Mouse (Mus musculus) lung, adult 2 months (tissue): ENCODE measurements around the gene Mob3b. TPM values are rescaled to one million over a fixed set of nuclear protein-coding genes. Genes with fewer than 3 reads are reported as not detected.
A peak's percentile ranks its signal among the peaks of the same experiment; 100 is the strongest.

Source experiments
- DNase-seq: peaks from one replicate; pipeline ENCODE4 v3.0.0; 2022
- H3K4me1 ChIP-seq: fragments of 200-500 bp; 2 replicates; pipeline ENCODE4 v1.6.1; 2011; ENCODE audit warnings: low read length; ENCODE audit not compliant: control insufficient read depth, insufficient read depth
- H3K4me3 ChIP-seq: fragments of 200-500 bp; replicated peaks from 2 replicates; pipeline ENCODE3; 2011; ENCODE audit warnings: low read depth, mild to moderate bottlenecking, control low read depth, low read length; ENCODE audit errors: extremely low read depth
- CTCF ChIP-seq: fragments of 200-500 bp; IDR thresholded peaks from 2 replicates; pipeline ENCODE4 v1.5.1; 2011; ENCODE audit warnings: mild to moderate bottlenecking, low read length, control low read depth; ENCODE audit not compliant: insufficient read depth
- POLR2A ChIP-seq: fragments of 200-500 bp; IDR thresholded peaks from 2 replicates; pipeline ENCODE4 v1.6.1; 2011; ENCODE audit warnings: low read depth, mild to moderate bottlenecking, control low read depth, low read length, borderline replicate concordance; ENCODE audit errors: extremely low read depth
- WGBS: fragments of 180-500 bp; shearing (Covaris S2); methylation state at CpG from one replicate; pipeline ENCODE4 v1.1.7; 2018; 5-methylcytosine and 5-hydroxymethylcytosine counted together
- polyA plus RNA-seq: library from polyadenylated mRNA; depleted of rRNA; stranded (reverse); fragments of >200 nt; gene quantifications from 2 replicates; pipeline ENCODE4 v1.2.3, GENCODE M21; 2012

Gene Mob3b
- polyA plus RNA-seq, 1 experiment: 10.4 TPM

DNA sequence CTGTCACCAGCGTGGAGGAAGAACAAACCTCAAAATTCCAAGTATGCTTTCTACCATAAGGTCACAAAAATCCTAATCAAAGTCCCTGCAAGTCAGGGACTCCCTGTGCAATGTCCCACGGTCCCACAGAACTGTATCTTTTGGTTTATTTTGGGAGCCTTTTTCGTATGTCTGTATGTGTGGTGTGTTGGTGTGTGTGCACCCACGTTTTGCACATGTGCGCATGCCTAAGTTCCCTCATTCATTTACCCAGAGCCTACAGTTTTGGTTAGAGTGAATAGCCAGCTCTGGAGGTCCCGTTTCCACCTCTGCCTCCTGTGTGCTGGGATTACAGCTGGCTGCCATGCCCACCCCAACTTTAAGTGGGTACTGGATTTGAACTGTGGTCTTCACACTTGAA lies 189.7 kb downstream of the Mob3b start:
- Histone ChIP-seq H3K4me1 (peaks cover 5% of the 10 kb centered on the region; the same call in 1 of the 2 replicates), H3K4me3 (no peak overlapping the region)
- WGBS: 84% methylated on average over 6 of the region's 6 CpGs
- no peak for DNase-seq
- TF ChIP-seq POLR2A (no peak), CTCF (no peak)

DNA sequence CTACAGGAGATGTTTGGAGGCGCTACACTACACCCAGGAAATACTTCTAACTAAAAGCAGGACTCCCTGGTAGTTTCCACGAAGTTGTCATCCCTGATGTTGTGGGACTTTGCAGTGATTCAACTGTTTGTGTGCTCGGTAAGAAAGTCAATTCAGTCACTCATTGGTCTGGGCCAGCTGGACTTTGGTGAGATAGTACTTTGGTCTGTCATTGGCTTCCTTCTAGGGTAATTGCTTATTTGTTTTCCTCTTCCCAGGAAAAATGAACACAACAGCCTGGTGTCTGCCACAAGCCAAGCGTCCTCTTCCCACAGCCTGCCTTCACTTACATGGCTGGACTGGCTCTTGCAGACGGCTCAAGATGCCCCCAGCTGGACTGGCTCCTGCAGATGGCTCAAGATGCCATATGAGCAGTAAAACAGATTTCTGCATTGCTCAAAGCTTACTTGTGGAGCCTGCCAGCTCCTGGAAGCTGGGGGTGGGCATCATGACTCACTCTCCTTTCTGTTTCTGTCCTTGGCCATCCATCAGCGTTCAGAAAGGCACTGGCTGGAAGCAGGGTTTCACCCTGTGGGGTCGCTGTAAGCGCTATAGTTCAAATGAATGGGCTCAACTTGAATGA lies 190.8 kb downstream of the Mob3b start:
- H3K4me1 ChIP-seq: peaks cover 5% of the 10 kb centered on the region; the same call in 1 of the 2 replicates
- WGBS: 56% methylated on average over 8 of the region's 8 CpGs
- H3K4me3 ChIP-seq: no peak overlapping the region
- TF ChIP-seq POLR2A (no peak), CTCF (no peak)
- DNase-seq: no peak

DNA sequence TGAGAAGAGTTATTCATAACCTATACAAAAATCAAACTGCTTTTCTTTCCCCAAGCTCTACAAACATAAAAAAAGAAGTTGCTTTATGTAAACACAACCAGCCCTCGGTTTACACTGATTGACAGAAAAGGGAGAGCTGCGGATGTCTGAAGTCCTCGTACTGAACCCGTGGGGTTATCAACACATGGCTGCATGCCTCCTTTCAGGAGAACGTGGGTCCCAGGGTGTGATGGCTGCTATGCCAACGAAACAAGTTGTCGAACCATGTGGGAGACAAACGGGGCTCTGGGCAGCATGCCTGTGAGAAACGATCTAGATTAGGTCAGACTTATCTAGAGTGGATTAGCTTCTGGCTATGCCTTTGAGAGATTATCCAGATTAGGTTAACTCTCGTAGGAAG lies 192.4 kb downstream of the Mob3b start:
- TF ChIP-seq POLR2A: no peak
- TF ChIP-seq CTCF: no peak
- peaks cover 5% of the 10 kb centered on the region; the same call in 1 of the 2 replicates for H3K4me1 ChIP-seq
- 28% methylated on average over 10 of the region's 10 CpGs for WGBS
- no peak overlapping the region for H3K4me3 ChIP-seq
- DNase-seq: no peak

DNA sequence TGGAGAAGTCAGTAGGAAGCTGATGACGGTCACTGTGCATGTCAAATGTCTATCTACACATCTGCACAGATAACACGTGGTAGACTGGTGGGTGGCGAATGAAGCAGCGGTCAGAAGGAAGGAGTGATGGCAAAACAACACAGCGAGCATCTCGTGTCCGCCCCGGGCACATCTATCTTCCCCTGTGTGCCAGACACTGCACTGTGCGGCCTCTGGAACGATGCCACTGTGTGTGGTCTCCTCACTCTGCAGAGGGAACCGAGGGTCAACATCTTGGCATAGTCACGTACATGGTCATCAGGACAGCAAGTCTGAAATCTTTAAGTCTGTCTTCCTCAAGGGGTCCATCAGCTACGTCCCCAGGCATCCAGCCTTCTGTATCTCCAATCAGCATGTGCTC lies 193.3 kb downstream of the Mob3b start:
- DNase-seq: no peak
- 67% methylated on average over 13 of the region's 13 CpGs for WGBS
- H3K4me1 ChIP-seq: peaks cover 5% of the 10 kb centered on the region; the same call in 1 of the 2 replicates

DNA sequence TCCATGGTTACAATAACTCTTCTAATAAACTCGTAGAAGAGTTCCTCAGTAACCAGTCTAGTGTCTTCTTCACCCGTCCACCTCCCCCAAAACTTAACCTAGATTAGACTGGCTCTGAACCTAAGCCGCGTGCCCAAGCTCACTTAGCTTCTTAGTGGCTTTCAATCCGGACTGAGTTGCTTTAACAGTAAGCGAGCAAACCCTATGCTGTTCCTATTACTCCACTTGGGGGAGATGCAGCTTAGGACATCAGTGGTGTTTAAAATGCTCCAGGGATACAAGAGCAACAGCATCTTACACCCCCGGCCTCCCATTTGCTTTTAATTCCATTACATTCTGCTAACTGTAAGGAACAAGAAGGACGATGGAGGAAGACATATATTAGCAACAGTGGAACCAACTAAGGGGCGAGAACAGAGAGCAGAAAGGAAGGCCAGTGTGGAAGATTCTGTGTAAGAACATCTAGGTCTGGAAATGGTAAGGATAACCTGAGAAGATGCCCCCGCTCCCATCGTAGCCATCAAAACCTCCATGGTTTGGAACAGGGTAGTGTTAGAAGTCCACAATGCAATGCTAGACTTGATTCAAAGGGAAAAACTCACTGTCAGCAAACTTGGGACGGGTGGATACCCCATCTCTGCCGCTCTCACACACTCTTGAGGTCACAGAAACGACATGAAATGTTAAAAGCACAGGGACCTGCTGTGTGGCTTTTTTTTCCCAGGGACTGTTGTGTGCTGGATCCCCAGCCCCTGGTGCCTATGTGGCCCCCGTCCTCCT lies 196.3 kb downstream of the Mob3b start:
- Histone ChIP-seq H3K4me3 (no peak overlapping the region), H3K4me1 (peaks cover 2% of the 10 kb centered on the region; the same call in 1 of the 2 replicates)
- no peak for DNase-seq
- TF ChIP-seq POLR2A: no peak
- TF ChIP-seq CTCF: no peak
- 77% methylated on average over 15 of the region's 15 CpGs for WGBS

More for the DNA sequence above, 193.3 kb downstream of the Mob3b start:
- H3K4me3 ChIP-seq: no peak overlapping the region
- no peak for TF ChIP-seq POLR2A
- TF ChIP-seq CTCF: no peak

DNA sequence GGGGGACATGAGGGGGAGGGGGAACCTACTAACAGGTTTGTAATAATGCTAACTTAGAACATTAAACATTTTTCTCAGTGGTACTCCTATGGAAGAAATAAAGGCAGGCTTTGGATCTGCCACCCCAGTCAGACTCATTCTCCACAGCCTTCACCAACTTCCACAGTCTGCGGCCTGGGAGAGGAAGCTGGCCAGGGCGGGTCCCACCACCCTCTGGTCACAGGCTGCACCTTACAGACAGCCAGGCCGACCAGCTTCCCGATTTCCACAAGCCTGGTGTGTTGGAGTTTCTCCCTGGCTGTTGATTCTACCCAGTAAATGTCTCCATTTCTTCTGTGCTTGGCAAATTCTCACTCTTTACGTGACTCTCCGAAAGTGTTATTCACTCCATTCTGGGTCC lies 197.8 kb downstream of the Mob3b start:
- WGBS: 73% methylated on average over 6 of the region's 6 CpGs
- no peak for DNase-seq
- TF ChIP-seq POLR2A (no peak), CTCF (no peak)

DNA sequence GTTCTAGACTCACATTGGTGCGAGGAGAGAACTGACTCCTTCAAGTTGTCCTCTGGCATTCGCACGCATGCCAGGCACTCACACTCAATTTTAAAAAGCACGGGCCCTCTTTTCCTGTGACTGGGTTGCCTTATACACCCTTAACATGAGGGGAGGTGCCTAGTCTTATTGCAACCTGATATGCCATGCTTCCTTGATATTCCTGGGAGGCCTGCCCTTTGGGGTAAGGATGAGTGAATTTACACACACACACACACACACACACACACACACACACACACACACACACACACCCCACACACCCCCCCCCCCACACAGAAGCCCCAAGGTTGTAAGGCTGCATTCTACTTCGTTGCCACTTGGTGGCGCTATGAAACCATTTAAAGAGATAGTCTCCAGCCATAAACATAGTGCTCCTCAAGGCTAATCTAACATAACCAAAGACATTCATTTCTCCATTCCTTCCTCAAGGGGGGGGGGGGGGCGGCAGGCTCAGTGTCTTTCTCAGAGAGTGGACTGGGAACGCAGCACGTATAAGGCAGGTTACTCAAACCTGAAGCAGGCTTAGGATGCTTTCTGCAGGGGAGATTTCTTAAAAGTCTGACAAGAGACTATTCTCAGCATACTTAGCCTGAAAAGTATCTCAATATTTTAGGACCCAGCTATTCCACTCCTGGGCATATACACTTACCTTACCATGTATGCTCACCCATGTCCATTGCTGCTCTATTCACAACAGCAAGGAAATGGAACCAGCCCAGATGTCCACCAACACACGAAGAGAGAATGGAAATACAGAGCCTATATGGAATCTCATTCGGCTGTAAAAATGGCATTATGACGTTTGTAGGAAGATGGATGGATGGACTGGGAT lies 198.9 kb downstream of the Mob3b start:
- peak; percentile 37 for DNase-seq
- no peak overlapping the region for H3K4me3 ChIP-seq
- TF ChIP-seq POLR2A (no peak), CTCF (peak; percentile 27; the same call in 1 of the 2 replicates)
- 33% methylated on average over 12 of the region's 12 CpGs for WGBS
- no peaks in the 10 kb centered on the region for H3K4me1 ChIP-seq

More for the DNA sequence above, 197.8 kb downstream of the Mob3b start:
- Histone ChIP-seq H3K4me1 (no peaks in the 10 kb centered on the region), H3K4me3 (no peak overlapping the region)

DNA sequence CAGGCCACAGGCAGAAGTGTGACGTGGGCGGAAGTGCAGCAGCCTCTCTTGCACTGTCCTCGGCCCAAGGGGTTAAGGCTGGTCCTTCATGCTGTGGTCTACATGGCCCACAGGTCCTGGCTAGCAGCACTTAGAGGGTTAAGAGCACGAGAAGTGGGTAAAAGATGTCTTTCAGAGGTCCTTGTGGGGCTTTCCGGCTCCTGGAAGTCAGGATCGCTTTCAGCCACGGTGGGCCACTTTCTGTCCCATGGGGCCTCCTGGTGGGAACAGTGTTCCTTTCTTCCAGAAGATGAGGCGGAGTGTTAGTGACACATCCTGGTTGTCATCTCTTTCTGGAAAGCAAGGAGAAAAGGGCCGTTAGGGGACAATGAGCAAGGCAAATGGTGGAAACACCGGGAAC lies 203.6 kb downstream of the Mob3b start:
- Histone ChIP-seq H3K4me3 (no peak overlapping the region), H3K4me1 (no peaks in the 10 kb centered on the region)
- TF ChIP-seq CTCF (no peak), POLR2A (no peak)
- no peak for DNase-seq
- 85% methylated on average over 10 of the region's 10 CpGs for WGBS

DNA sequence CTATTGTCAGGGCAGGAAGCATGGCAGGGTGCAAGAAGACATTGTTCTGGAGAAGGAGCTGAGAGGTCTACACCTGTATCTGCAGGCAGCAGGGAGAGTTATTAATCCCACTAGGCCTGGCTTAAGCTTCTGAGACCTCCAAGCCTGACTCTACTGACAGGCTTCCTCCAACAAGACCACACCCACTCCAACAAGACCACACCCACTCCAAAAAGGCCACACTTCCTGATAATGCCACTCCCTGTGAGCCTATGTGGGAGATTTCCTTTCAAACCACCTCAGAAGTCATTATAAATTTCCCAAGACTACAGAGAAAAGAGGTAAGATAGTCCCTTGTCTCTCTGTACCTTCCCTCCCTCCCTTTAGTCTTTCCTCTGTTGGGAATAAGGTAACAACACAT lies 210.1 kb downstream of the Mob3b start:
- DNase-seq: no peak
- Histone ChIP-seq H3K4me3 (no peak overlapping the region), H3K4me1 (no peaks in the 10 kb centered on the region)
- TF ChIP-seq CTCF: no peak
- TF ChIP-seq POLR2A: no peak
